11 mouse cellular contexts compared by ENCODE assay signal in the genomic region with DNA sequence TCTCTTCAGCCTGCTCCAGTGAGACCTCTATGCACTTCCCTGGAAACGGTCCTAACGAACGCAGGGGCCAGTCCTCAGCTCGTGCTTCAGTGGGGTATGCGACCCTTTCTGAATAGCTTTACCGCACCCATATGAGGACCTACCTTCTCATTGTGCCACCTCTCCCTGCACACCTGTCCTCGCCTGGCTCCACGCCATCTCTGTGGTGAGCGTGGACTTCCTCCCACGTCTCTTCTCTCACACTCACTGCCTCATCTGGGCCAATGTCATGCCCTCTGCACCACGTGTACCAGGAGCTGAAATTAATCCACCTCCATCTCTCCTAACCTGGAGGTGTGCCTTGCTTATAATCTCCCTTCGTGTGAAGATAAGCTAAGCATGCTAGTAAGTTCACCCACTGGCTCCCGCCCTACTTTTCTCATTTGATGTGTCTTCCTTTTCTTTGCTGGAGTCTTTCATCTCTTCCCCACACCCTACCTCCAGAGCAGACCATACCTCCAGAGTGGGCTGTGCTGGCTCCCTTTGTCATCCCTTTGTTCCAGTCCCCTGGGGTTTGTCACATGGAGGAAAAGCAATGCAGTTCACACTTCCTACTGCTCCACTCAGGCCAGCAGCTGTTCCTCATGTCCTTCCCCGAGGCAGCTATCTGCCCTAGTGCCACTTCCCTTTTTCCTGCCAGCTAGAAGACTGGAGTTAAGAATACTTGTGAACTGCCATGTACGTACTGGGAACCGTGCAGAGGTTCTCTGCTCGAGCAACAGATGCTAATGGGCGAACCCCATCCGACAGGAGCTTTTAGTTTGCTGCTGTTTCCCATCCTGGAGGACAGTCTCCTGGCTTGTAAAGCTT. TPM values are rescaled to one million over a fixed set of nuclear protein-coding genes. Genes with fewer than 3 reads are reported as not detected.
DNase-seq lines count a peak whose midpoint lies in the region; ATAC-seq and TF ChIP-seq lines count a peak whose summit lies in the region.
"Had no signal": no experiment of that assay in that cellular context is flagged by ENCODE, and none has a peak within 500 bp of the region (broad histone marks: within the 10 kb centered on the region; RNA-seq: fewer than 3 reads in every experiment).

No protein-coding gene starts in this region.

- intact Hi-C loops in heart, postnatal 25 days (cut with DNase I): no loop called here

- no peak for TF ChIP-seq EP300 in stomach, postnatal 0 days (optimal IDR thresholded peaks at IDR 0.05)

- DNase-seq in heart, adult 8-10 months (ENCODE audit: low spot score): peak; percentile 35
- DNase-seq in heart, postnatal 25 days (ENCODE audit: low spot score): no peak
- DNase-seq in retina, postnatal 1 day: peak; percentile 12
- no peak for DNase-seq in retina, embryonic 14.5 days (ENCODE audit: low spot score)
- DNase-seq in stomach, postnatal 0 days (ENCODE audit: low spot score): peak; percentile 29
- DNase-seq in left cerebral cortex, adult 18-20 months (ENCODE audit: low spot score in 2 of 2): no peak
- DNase-seq in adrenal gland, adult 18-20 months (ENCODE audit: low spot score in 2 of 2): no peak
- DNase-seq: embryo, embryonic 11 days; gastrocnemius, postnatal 25 days; thymus, adult 2 months had no signal

- H3K27me3 ChIP-seq in stomach, postnatal 0 days (ENCODE audit: control insufficient read depth, insufficient read depth, low read length): no peaks in the 10 kb centered on the region

- no peak overlapping the region for H3K9ac ChIP-seq in stomach, postnatal 0 days (ENCODE audit: low read length)

- H3K4me2 ChIP-seq in stomach, postnatal 0 days (replicated peaks; ENCODE audit: low read depth): no peak overlapping the region

- H3K27ac ChIP-seq in stomach, postnatal 0 days (replicated peaks): no peak overlapping the region

- 64% methylated on average over 19 of the region's 19 CpGs for WGBS in stomach, postnatal 0 days

- ATAC-seq in hematopoietic stem cell, adult 5-6 weeks (replicated peaks in 1 of 2; ENCODE audit: insufficient read depth in 1 of 2, low FRiP score in 2 of 2, low TSS enrichment in 1 of 2, low read depth in 1 of 2, poor library complexity in 2 of 2, severe bottlenecking in 2 of 2): peak; percentile 76 to 82
- ATAC-seq in stomach, postnatal 0 days (ENCODE audit: low FRiP score, low TSS enrichment): no peak

- no peak overlapping the region for H3K4me3 ChIP-seq in stomach, postnatal 0 days (ENCODE audit: low read depth, low read length)

- H3K4me1 ChIP-seq in stomach, postnatal 0 days (replicated peaks; ENCODE audit: control insufficient read depth, insufficient read depth): peaks cover 2% of the 10 kb centered on the region; the same call in 1 of the 2 replicates

- TF ChIP-seq CTCF in stomach, postnatal 0 days (IDR thresholded peaks at IDR 0.05; ENCODE audit: low read depth): no peak

- peaks cover 3% of the 10 kb centered on the region; the same call in 1 of the 2 replicates for H3K36me3 ChIP-seq in stomach, postnatal 0 days (ENCODE audit: control insufficient read depth, insufficient read depth, low read length)

- H3K9me3 ChIP-seq in stomach, postnatal 0 days (ENCODE audit: control insufficient read depth, low read length): no peaks in the 10 kb centered on the region

RNA-seq across cellular contexts. Expression of a gene that starts 32.0 kb away (rescaled TPM):
- 10 to 100 TPM; 13.6 to 23.7 (median 16.2) TPM for total RNA-seq in heart, adult 8-10 months (2022)
- 10 to 100 TPM; 19.1 to 21.1 TPM for total RNA-seq in heart, postnatal 25 days (2021)
- total RNA-seq in hematopoietic stem cell, adult 5-6 weeks (2017): 26.6 and 41.7 TPM in 2 replicates
- polyA plus RNA-seq in stomach, postnatal 0 days (2015; fragmentation: Nextera tagmentation; extraction: Ambion mirVana): 26.7 and 30.4 TPM in 2 replicates
- 10 to 100 TPM; 67.4 to 73.2 TPM for total RNA-seq in left cerebral cortex, adult 18-20 months (2021)
- total RNA-seq in adrenal gland, adult 18-20 months (2021): 10 to 100 TPM; 30.7 to 31.7 TPM

RNA-seq across cellular contexts. Expression of a gene that starts 54.9 kb away (rescaled TPM):
- 10 to 100 TPM; 15.0 to 20.5 (median 20.0) TPM for total RNA-seq in heart, adult 8-10 months (2022)
- total RNA-seq in heart, postnatal 25 days (2021): 10 to 100 TPM; 17.1 to 20.0 TPM
- total RNA-seq in hematopoietic stem cell, adult 5-6 weeks (2017): 0.10 and 0.13 TPM in 2 replicates
- polyA plus RNA-seq in stomach, postnatal 0 days (2015; fragmentation: Nextera tagmentation; extraction: Ambion mirVana): 0.87 and 1.0 TPM in 2 replicates
- 1 to 10 TPM; 3.1 to 4.1 TPM for total RNA-seq in left cerebral cortex, adult 18-20 months (2021)
- total RNA-seq in adrenal gland, adult 18-20 months (2021): 1 to 10 TPM; 1.3 to 1.7 TPM

Comparison
In these comparisons a context has a peak if more than half of its experiments do, and no peak if none do; other contexts are left out.
1. DNase-seq: peak in heart, adult 8-10 months (single experiment), retina, postnatal 1 day (single experiment) and stomach, postnatal 0 days (single experiment); none in heart, postnatal 25 days (single experiment), retina, embryonic 14.5 days (single experiment), left cerebral cortex, adult 18-20 months (0 of 2) and adrenal gland, adult 18-20 months (0 of 2).